Mouse (Mus musculus) MEL (cell line): ENCODE measurements at regions not wholly inside any gene's neighbourhood (a gene's known extent, or its start where the extent isn't known, plus 50 kb on each side); places are given as distances from the start of the nearest gene placed in this dataset.

ENCODE experiments used
- DNase-seq: peaks from one replicate; pipeline ENCODE4 v3.0.0; 2011; ENCODE audit warnings: low read depth, low spot score
- H3K27ac ChIP-seq: 2 replicates; pipeline ENCODE4 v1.5.1; 2012; ENCODE audit warnings: low read depth, mild to moderate bottlenecking, control low read depth, low read length, moderate library complexity; ENCODE audit not compliant: control insufficient read depth
- H3K27me3 ChIP-seq, 2 experiments: fragments of 150-350 bp in 1 of 2; sonication (generic) in 1 of 2; 2 replicates each; pipeline ENCODE4 v1.6.1; 2012; ENCODE audit warnings: low read length in 2 of 2, mild to moderate bottlenecking in 2 of 2, improper control_type of control experiment in 1 of 2, moderate library complexity in 1 of 2; ENCODE audit not compliant: insufficient read depth in 2 of 2, control insufficient read depth in 1 of 2
- H3K36me3 ChIP-seq, 2 experiments: 2 replicates each; pipeline ENCODE4 v1.6.1; 2012 to 2014; ENCODE audit warnings: low read length in 2 of 2, improper control_type of control experiment in 1 of 2, inconsistent platforms in 1 of 2, mild to moderate bottlenecking in 1 of 2; ENCODE audit not compliant: insufficient read depth in 2 of 2, control insufficient read depth in 1 of 2
- H3K4me1 ChIP-seq, 2 experiments: fragments of 150-350 bp in 1 of 2; sonication (generic) in 1 of 2; 2 replicates each; pipeline ENCODE4 v1.6.1; 2012; ENCODE audit warnings: low read length in 2 of 2, improper control_type of control experiment in 1 of 2, mild to moderate bottlenecking in 1 of 2; ENCODE audit not compliant: insufficient read depth in 2 of 2, control insufficient read depth in 1 of 2
- H3K4me3 ChIP-seq, 2 experiments: fragments of 150-350 bp in 1 of 2; sonication (generic) in 1 of 2; 2 replicates each; pipeline ENCODE4 v1.5.1; 2012; ENCODE audit warnings: low read depth in 2 of 2, low read length in 2 of 2, mild to moderate bottlenecking in 2 of 2, moderate library complexity in 2 of 2, control low read depth in 1 of 2, improper control_type of control experiment in 1 of 2; ENCODE audit not compliant: control insufficient read depth in 1 of 2, insufficient read depth in 1 of 2
- H3K79me2 ChIP-seq: 2 replicates; pipeline ENCODE4 v1.6.1; 2012; ENCODE audit warnings: mild to moderate bottlenecking, low read length, moderate library complexity; ENCODE audit not compliant: control insufficient read depth, poor library complexity, insufficient read depth
- H3K9ac ChIP-seq: 2 replicates; pipeline ENCODE4 v1.6.1; 2012; ENCODE audit warnings: low read depth, mild to moderate bottlenecking, control low read depth, low read length, moderate library complexity; ENCODE audit not compliant: control insufficient read depth, poor library complexity, severe bottlenecking
- H3K9me3 ChIP-seq: fragments of 150-350 bp; sonication (generic); replicated peaks from 2 replicates; pipeline ENCODE4 v1.6.1; 2012; ENCODE audit warnings: mild to moderate bottlenecking, low read length, improper control_type of control experiment, moderate library complexity; ENCODE audit not compliant: insufficient read depth
- BHLHE40 ChIP-seq: IDR thresholded peaks from 2 replicates; pipeline ENCODE4 v1.6.1; 2012; ENCODE audit warnings: low read depth, mild to moderate bottlenecking, inconsistent platforms, low read length, improper control_type of control experiment, borderline replicate concordance
- EP300 ChIP-seq, 2 experiments: IDR thresholded peaks; 2 replicates each; pipeline ENCODE4 v1.6.1; 2011; ENCODE audit warnings: improper control_type of control experiment in 2 of 2, low read length in 2 of 2, low read depth in 1 of 2, mild to moderate bottlenecking in 1 of 2
- ETS1 ChIP-seq: IDR thresholded peaks from 2 replicates; pipeline ENCODE4 v1.6.1; 2012; ENCODE audit warnings: low read depth, mild to moderate bottlenecking, inconsistent platforms, low read length, improper control_type of control experiment, moderate library complexity
- GATA1 ChIP-seq: IDR thresholded peaks from 2 replicates; pipeline ENCODE4 v1.6.1; 2011; ENCODE audit warnings: low read depth, low read length, improper control_type of control experiment
- HCFC1 ChIP-seq: IDR thresholded peaks from 2 replicates; pipeline ENCODE4 v1.6.1; 2012; ENCODE audit warnings: low read depth, mild to moderate bottlenecking, inconsistent platforms, low read length, improper control_type of control experiment, moderate library complexity
- JUND ChIP-seq: IDR thresholded peaks from 2 replicates; pipeline ENCODE4 v1.6.1; 2011; ENCODE audit warnings: low read depth, mild to moderate bottlenecking, improper control_type of control experiment, low read length
- KAT2A ChIP-seq: conservative IDR thresholded peaks from 2 replicates; pipeline ENCODE4 v1.6.1; 2012; ENCODE audit warnings: low read depth, low read length, improper control_type of control experiment, inconsistent platforms
- MAZ ChIP-seq: IDR thresholded peaks from 2 replicates; pipeline ENCODE4 v1.6.1; 2012; ENCODE audit warnings: low read depth, mild to moderate bottlenecking, inconsistent platforms, low read length, improper control_type of control experiment
- MEF2A ChIP-seq: IDR thresholded peaks from 2 replicates; pipeline ENCODE4 v1.6.1; 2014; ENCODE audit warnings: low read depth, mild to moderate bottlenecking, inconsistent platforms, low read length, improper control_type of control experiment; ENCODE audit not compliant: poor library complexity, insufficient replicate concordance, severe bottlenecking; ENCODE audit errors: extremely low read depth
- MYB ChIP-seq: IDR thresholded peaks from 2 replicates; pipeline ENCODE4 v1.6.1; 2011; ENCODE audit warnings: mild to moderate bottlenecking, low read depth, low read length, improper control_type of control experiment
- MYC ChIP-seq: IDR thresholded peaks from 2 replicates; pipeline ENCODE4 v1.6.1; 2011; ENCODE audit warnings: low read depth, mild to moderate bottlenecking, low read length, improper control_type of control experiment, moderate library complexity
- POLR2A ChIP-seq, 2 experiments: IDR thresholded peaks; 2 replicates each; pipeline ENCODE4 v1.6.1; 2011 to 2012; ENCODE audit warnings: low read length in 2 of 2, mild to moderate bottlenecking in 2 of 2, control low read depth in 1 of 2, improper control_type of control experiment in 1 of 2, low read depth in 1 of 2, moderate library complexity in 1 of 2; ENCODE audit not compliant: control insufficient read depth in 1 of 2, insufficient read depth in 1 of 2, poor library complexity in 1 of 2
- POLR2AphosphoS2 ChIP-seq: IDR thresholded peaks from 2 replicates; pipeline ENCODE4 v1.6.1; 2011; ENCODE audit warnings: low read length, improper control_type of control experiment
- POLR2AphosphoS5 ChIP-seq: IDR thresholded peaks from 2 replicates; pipeline ENCODE4 v1.6.1; 2012; ENCODE audit warnings: low read depth, borderline replicate concordance, mild to moderate bottlenecking, inconsistent platforms, low read length, moderate library complexity, mixed read lengths
- RAD21 ChIP-seq: IDR thresholded peaks from 2 replicates; pipeline ENCODE4 v1.6.1; 2011; ENCODE audit warnings: mild to moderate bottlenecking, low read depth, low read length, improper control_type of control experiment
- RCOR1 ChIP-seq: IDR thresholded peaks from 2 replicates; pipeline ENCODE4 v1.6.1; 2012; ENCODE audit warnings: low read depth, mild to moderate bottlenecking, inconsistent platforms, low read length, improper control_type of control experiment
- SIN3A ChIP-seq: IDR thresholded peaks from 2 replicates; pipeline ENCODE4 v1.6.1; 2012; ENCODE audit warnings: low read length, improper control_type of control experiment, inconsistent platforms
- SMC3 ChIP-seq: IDR thresholded peaks from 2 replicates; pipeline ENCODE4 v1.6.1; 2011; ENCODE audit warnings: low read depth, low read length, improper control_type of control experiment
- TBP ChIP-seq: IDR thresholded peaks from 2 replicates; pipeline ENCODE4 v1.8.0; 2011; ENCODE audit warnings: low read depth, low read length, improper control_type of control experiment
- TCF12 ChIP-seq: IDR thresholded peaks from 2 replicates; pipeline ENCODE4 v1.6.1; 2014; ENCODE audit warnings: low read depth, mild to moderate bottlenecking, inconsistent platforms, low read length, improper control_type of control experiment, moderate library complexity
- USF2 ChIP-seq, 2 experiments: IDR thresholded peaks; 2 replicates each; pipeline ENCODE4 v1.6.1; 2011 to 2012; ENCODE audit warnings: improper control_type of control experiment in 2 of 2, low read length in 2 of 2, borderline replicate concordance in 1 of 2, inconsistent platforms in 1 of 2, low read depth in 1 of 2, mild to moderate bottlenecking in 1 of 2; ENCODE audit not compliant: insufficient read depth in 1 of 2
- ZC3H11A ChIP-seq: IDR thresholded peaks from 2 replicates; pipeline ENCODE4 v1.6.1; 2012; ENCODE audit warnings: low read depth, mild to moderate bottlenecking, inconsistent platforms, low read length, improper control_type of control experiment
- ZKSCAN1 ChIP-seq: IDR thresholded peaks from 2 replicates; pipeline ENCODE4 v1.6.1; 2012; ENCODE audit warnings: low read depth, mild to moderate bottlenecking, inconsistent platforms, low read length, improper control_type of control experiment, moderate library complexity
- ZNF384 ChIP-seq: IDR thresholded peaks from 2 replicates; pipeline ENCODE4 v1.6.1; 2012; ENCODE audit warnings: low read depth, mild to moderate bottlenecking, inconsistent platforms, low read length, improper control_type of control experiment

GRCm38 (mm10) chr2:128424236-128424635 lies 166.8 kb upstream of the Spdye4c start:
- H3K79me2 ChIP-seq = peaks cover 32% of the 10 kb centered on the region
- no peak overlapping the region for H3K27ac ChIP-seq
- no peaks in the 10 kb centered on the region for H3K27me3 ChIP-seq
- H3K9me3 ChIP-seq = no peaks in the 10 kb centered on the region
- peaks cover 7 to 47% of the 10 kb centered on the region in 2 experiments for H3K4me1 ChIP-seq
- TF ChIP-seq MEF2A = no peak
- TF ChIP-seq TCF12 = no peak
- no peak for TF ChIP-seq GATA1
- TF ChIP-seq POLR2AphosphoS5 = no peak
- no peak for TF ChIP-seq ETS1
- no peak for TF ChIP-seq MAZ
- TF ChIP-seq KAT2A = no peak
- no peak for TF ChIP-seq TBP
- TF ChIP-seq HCFC1 = no peak
- TF ChIP-seq SMC3 = no peak
- TF ChIP-seq SIN3A = no peak
- TF ChIP-seq ZC3H11A = no peak
- no peak for TF ChIP-seq USF2 (IDR thresholded peaks at IDR 0.05; ENCODE audit: borderline replicate concordance in 1 of 2, insufficient read depth in 1 of 2, low read depth in 1 of 2, low read length in 2 of 2)
- TF ChIP-seq JUND = no peak
- no peak for TF ChIP-seq POLR2AphosphoS2
- TF ChIP-seq RAD21 = no peak
- no peak overlapping the region for H3K4me3 ChIP-seq
- H3K9ac ChIP-seq = no peak overlapping the region
- no peak for DNase-seq
- peaks cover 0 to 29% of the 10 kb centered on the region in 2 experiments; a peak in 2 of 4 replicates for H3K36me3 ChIP-seq

- peak; percentile 20 for DNase-seq
- peaks cover 7 to 42% of the 10 kb centered on the region in 2 experiments for H3K4me1 ChIP-seq
- peak overlapping the region; percentile 78 to 79; a peak in 3 of 4 replicates for H3K4me3 ChIP-seq
- peaks cover 0 to 27% of the 10 kb centered on the region in 2 experiments; a peak in 2 of 4 replicates for H3K36me3 ChIP-seq
- TF ChIP-seq ZNF384 (no peak), HCFC1 (no peak), BHLHE40 (no peak), MYC (no peak), MYB (no peak), GATA1 (peak; percentile 68), EP300 (IDR thresholded peaks at IDR 0.05; ENCODE audit: low read depth in 1 of 2, low read length in 2 of 2) (peak; percentile 42 to 56; a peak in 3 of 4 replicates), POLR2A (IDR thresholded peaks at IDR 0.05; ENCODE audit: control insufficient read depth in 1 of 2, insufficient read depth in 1 of 2, low read depth in 1 of 2, low read length in 2 of 2, poor library complexity in 1 of 2) (no peak), TCF12 (0 out of 2 replicates have a peak, but pooled peaks have one; percentile 16), RCOR1 (peak; percentile 72; the same call in 1 of the 2 replicates), ZKSCAN1 (no peak), ZC3H11A (no peak), USF2 (IDR thresholded peaks at IDR 0.05; ENCODE audit: borderline replicate concordance in 1 of 2, insufficient read depth in 1 of 2, low read depth in 1 of 2, low read length in 2 of 2) (no peak)
- no peaks in the 10 kb centered on the region for H3K27me3 ChIP-seq
- peaks cover 24% of the 10 kb centered on the region for H3K79me2 ChIP-seq
- no peaks in the 10 kb centered on the region for H3K9me3 ChIP-seq
- peak overlapping the region; percentile 80 for H3K9ac ChIP-seq
- peak overlapping the region; percentile 93 for H3K27ac ChIP-seq
These were observed 163.7 kb upstream of the Spdye4c start for GRCm38 (mm10) chr2:128427181-128427880.
